29 mouse cellular contexts compared by ENCODE assay signal in genomic region chr9:67676906-67677305, GRCm38 (mm10).
A peak's percentile ranks its signal among the peaks of the same experiment; 100 is the strongest.
DNase-seq lines count a peak whose midpoint lies in the region; ATAC-seq and TF ChIP-seq lines count a peak whose summit lies in the region.
"Had no signal": no experiment of that assay in that cellular context is flagged by ENCODE, and none has a peak within 500 bp of the region (broad histone marks: within the 10 kb centered on the region; RNA-seq: fewer than 3 reads in every experiment).

No protein-coding gene starts in this region.

- DNase-seq in gastrocnemius, postnatal 4 days (ENCODE audit: low spot score in 2 of 2) = peak; percentile 26 to 64
- no peak for DNase-seq in gastrocnemius, postnatal 25 days
- peak; percentile 18 for DNase-seq in lung, embryonic 14.5 days
- DNase-seq in lung, adult 2 months = no peak
- DNase-seq: adrenal gland, postnatal 25 days; cerebellum, adult 11-12 months; cerebellum, adult 9-11 months; forebrain, postnatal 0 days; kidney, adult 2 months; kidney, postnatal 4 days; layer of hippocampus, postnatal 36 days; liver, postnatal 0 days; right cerebral cortex, adult 18-20 months; right cerebral cortex, postnatal 4 days; thymus, adult 2 months; thymus, postnatal 36 days had no signal

- WGBS in lung, embryonic 14.5 days = 36% methylated on average over 1 of the region's 1 CpGs
- WGBS in lung, adult 2 months = 46% methylated on average over 1 of the region's 1 CpGs
- 36% methylated on average over 1 of the region's 1 CpGs for WGBS in limb, embryonic 13.5 days
- WGBS in hindbrain, embryonic 12.5 days = 69% methylated on average over 1 of the region's 1 CpGs

- no peaks in the 10 kb centered on the region for H3K9me3 ChIP-seq in lung, embryonic 14.5 days (ENCODE audit: low read depth, low read length)
- no peaks in the 10 kb centered on the region for H3K9me3 ChIP-seq in limb, embryonic 13.5 days
- no peaks in the 10 kb centered on the region for H3K9me3 ChIP-seq in hindbrain, embryonic 12.5 days (replicated peaks)
- H3K9me3 ChIP-seq: embryonic facial prominence, embryonic 13.5 days; forebrain, embryonic 12.5 days; hindbrain, embryonic 15.5 days; limb, embryonic 12.5 days; liver, embryonic 12.5 days; neural tube, embryonic 12.5 days had no signal

- TF ChIP-seq POLR2A in lung, adult 2 months (IDR thresholded peaks at IDR 0.05; ENCODE audit: borderline replicate concordance, extremely low read depth, low read depth, low read length) = no peak

- no peaks in the 10 kb centered on the region for H3K4me1 ChIP-seq in lung, embryonic 14.5 days (ENCODE audit: insufficient read depth)
- no peaks in the 10 kb centered on the region for H3K4me1 ChIP-seq in lung, adult 2 months (ENCODE audit: control insufficient read depth, insufficient read depth, low read length)
- no peaks in the 10 kb centered on the region for H3K4me1 ChIP-seq in limb, embryonic 13.5 days
- H3K4me1 ChIP-seq in hindbrain, embryonic 12.5 days = no peaks in the 10 kb centered on the region
- H3K4me1 ChIP-seq: embryonic facial prominence, embryonic 13.5 days; forebrain, embryonic 12.5 days; hindbrain, embryonic 15.5 days; liver, embryonic 12.5 days; neural tube, embryonic 12.5 days had no signal

- no peak overlapping the region; the same call in 1 of the 2 replicates for H3K9ac ChIP-seq in lung, embryonic 14.5 days
- H3K9ac ChIP-seq in limb, embryonic 13.5 days = no peak overlapping the region
- H3K9ac ChIP-seq in hindbrain, embryonic 12.5 days = no peak overlapping the region
- H3K9ac ChIP-seq: embryonic facial prominence, embryonic 13.5 days; forebrain, embryonic 12.5 days; forebrain, postnatal 0 days; heart, embryonic 12.5 days; hindbrain, embryonic 15.5 days; limb, embryonic 12.5 days; liver, embryonic 12.5 days; liver, postnatal 0 days; neural tube, embryonic 12.5 days had no signal

- no peak overlapping the region for H3K4me2 ChIP-seq in lung, embryonic 14.5 days
- H3K4me2 ChIP-seq in limb, embryonic 13.5 days (replicated peaks) = no peak overlapping the region
- no peak overlapping the region for H3K4me2 ChIP-seq in hindbrain, embryonic 12.5 days (replicated peaks)
- H3K4me2 ChIP-seq: embryonic facial prominence, embryonic 13.5 days; forebrain, embryonic 12.5 days; heart, embryonic 12.5 days; hindbrain, embryonic 15.5 days; limb, embryonic 12.5 days; liver, embryonic 12.5 days; midbrain, embryonic 11.5 days; neural tube, embryonic 12.5 days had no signal

- H3K27ac ChIP-seq in lung, embryonic 14.5 days (ENCODE audit: low read depth) = no peak overlapping the region
- H3K27ac ChIP-seq in limb, embryonic 13.5 days = no peak overlapping the region
- H3K27ac ChIP-seq in hindbrain, embryonic 12.5 days = no peak overlapping the region
- H3K27ac ChIP-seq: embryonic facial prominence, embryonic 13.5 days; forebrain, embryonic 12.5 days; hindbrain, embryonic 15.5 days; limb, embryonic 12.5 days; liver, embryonic 12.5 days; neural tube, embryonic 12.5 days had no signal

- no peak for ATAC-seq in lung, embryonic 14.5 days (ENCODE audit: insufficient read depth)
- peak; percentile 61; the same call in 1 of the 2 replicates for ATAC-seq in limb, embryonic 13.5 days (ENCODE audit: low FRiP score, low read depth)
- no peak for ATAC-seq in megakaryocyte progenitor cell, adult 5-6 weeks (replicated peaks; ENCODE audit: poor library complexity)
- ATAC-seq in hindbrain, embryonic 12.5 days (ENCODE audit: low FRiP score) = no peak
- ATAC-seq: forebrain, postnatal 0 days; inflammation-experienced regulatory T-cells, adult 6 months; liver, embryonic 12.5 days; liver, postnatal 0 days; midbrain, embryonic 16.5 days had no signal

- no peak for TF ChIP-seq CTCF in lung, embryonic 14.5 days (IDR thresholded peaks at IDR 0.05; ENCODE audit: low read depth)
- TF ChIP-seq CTCF in lung, adult 2 months (IDR thresholded peaks at IDR 0.05; ENCODE audit: insufficient read depth, low read length) = no peak

- no peaks in the 10 kb centered on the region for H3K27me3 ChIP-seq in lung, embryonic 14.5 days (ENCODE audit: insufficient read depth, low read length)
- no peaks in the 10 kb centered on the region for H3K27me3 ChIP-seq in limb, embryonic 13.5 days
- H3K27me3 ChIP-seq in hindbrain, embryonic 12.5 days = no peaks in the 10 kb centered on the region
- H3K27me3 ChIP-seq: embryonic facial prominence, embryonic 13.5 days; forebrain, embryonic 12.5 days; hindbrain, embryonic 15.5 days; limb, embryonic 12.5 days; liver, embryonic 12.5 days; neural tube, embryonic 12.5 days had no signal

- H3K4me3 ChIP-seq in lung, embryonic 14.5 days (ENCODE audit: low read depth, low read length) = no peak overlapping the region
- no peak overlapping the region for H3K4me3 ChIP-seq in lung, adult 2 months (replicated peaks; ENCODE audit: extremely low read depth, low read depth, low read length)
- no peak overlapping the region for H3K4me3 ChIP-seq in limb, embryonic 13.5 days
- H3K4me3 ChIP-seq in hindbrain, embryonic 12.5 days = no peak overlapping the region
- H3K4me3 ChIP-seq: embryonic facial prominence, embryonic 13.5 days; forebrain, embryonic 12.5 days; heart, embryonic 12.5 days; hindbrain, embryonic 15.5 days; limb, embryonic 12.5 days; liver, embryonic 12.5 days; neural tube, embryonic 12.5 days had no signal

- no peaks in the 10 kb centered on the region for H3K36me3 ChIP-seq in lung, embryonic 14.5 days (ENCODE audit: insufficient read depth)
- no peaks in the 10 kb centered on the region for H3K36me3 ChIP-seq in limb, embryonic 13.5 days
- H3K36me3 ChIP-seq in hindbrain, embryonic 12.5 days = no peaks in the 10 kb centered on the region
- H3K36me3 ChIP-seq: embryonic facial prominence, embryonic 13.5 days; forebrain, embryonic 12.5 days; heart, embryonic 12.5 days; hindbrain, embryonic 15.5 days; limb, embryonic 12.5 days; liver, embryonic 12.5 days; neural tube, embryonic 12.5 days had no signal

Comparison
In these comparisons a context has a peak if more than half of its experiments do, and no peak if none do; other contexts are left out.
1. DNase-seq: peak in gastrocnemius, postnatal 4 days (2 of 2) and lung, embryonic 14.5 days (single experiment); none in gastrocnemius, postnatal 25 days (single experiment) and lung, adult 2 months (single experiment).